ENCODE assay signal across 14 mouse cellular contexts in genomic region chr8:117923296-117923695, GRCm38 (mm10).
"Had no signal": no experiment of that assay in that cellular context is flagged by ENCODE, and none has a peak within 500 bp of the region (broad histone marks: within the 10 kb centered on the region; RNA-seq: fewer than 3 reads in every experiment).

No protein-coding gene starts in this region.

- DNase-seq: kidney, postnatal 25 days; layer of hippocampus, adult 9-11 months; liver, postnatal 0 days; lung, postnatal 14 days; lung, postnatal 4 days; midbrain, embryonic 14.5 days; thymus, adult 18-20 months; thymus, postnatal 36 days had no signal

- ATAC-seq: liver, postnatal 0 days had no signal

- H3K4me1 ChIP-seq: limb, embryonic 15.5 days had no signal

- H3K4me2 ChIP-seq: limb, embryonic 15.5 days; liver, embryonic 11.5 days; midbrain, embryonic 11.5 days had no signal

- H3K36me3 ChIP-seq: limb, embryonic 15.5 days had no signal

- H3K9ac ChIP-seq: limb, embryonic 15.5 days; liver, embryonic 14.5 days; liver, postnatal 0 days had no signal

- H3K4me3 ChIP-seq: layer of hippocampus, adult 2 months; limb, embryonic 15.5 days had no signal

- H3K27ac ChIP-seq: kidney, postnatal 0 days; layer of hippocampus, adult 2 months; limb, embryonic 15.5 days; liver, embryonic 14.5 days had no signal

- H3K9me3 ChIP-seq: limb, embryonic 15.5 days had no signal
